Mouse (Mus musculus) heart, embryonic 15.5 days (tissue): Measurements from ENCODE around the gene Glud1. TPM values are rescaled to one million over a fixed set of nuclear protein-coding genes. Genes with fewer than 3 reads are reported as not detected.
"Not testable (repeated sequence)": the region's sequence is repeated elsewhere in the genome, so short reads cannot be mapped to it uniquely, and the experiment has no call there.

Experiments used
- ATAC-seq: fragments of 200-750 bp; cut with Nextera tagmentation; replicated peaks from 2 replicates; pipeline ENCODE4 v1.8.0; 2017; ENCODE audit warnings: low read depth, moderate TSS enrichment; ENCODE audit not compliant: insufficient number of reproducible peaks, insufficient read depth, low FRiP score
- H3K27ac ChIP-seq: fragments of 300-500 bp; sonication (generic); 2 replicates; pipeline ENCODE4 v1.5.1; 2015; ENCODE audit warnings: mild to moderate bottlenecking, inconsistent platforms
- H3K27me3 ChIP-seq: fragments of 300-500 bp; sonication (generic); 2 replicates; pipeline ENCODE4 v1.6.1; 2015; ENCODE audit warnings: inconsistent platforms
- H3K36me3 ChIP-seq: fragments of 300-500 bp; sonication (generic); 2 replicates; pipeline ENCODE4 v1.6.1; 2015; ENCODE audit warnings: mild to moderate bottlenecking, inconsistent platforms
- H3K4me1 ChIP-seq: fragments of 300-500 bp; sonication (generic); replicated peaks from 2 replicates; pipeline ENCODE4 v1.6.1; 2015; ENCODE audit warnings: inconsistent platforms
- H3K4me2 ChIP-seq: fragments of 300-500 bp; sonication (generic); 2 replicates; pipeline ENCODE4 v1.6.1; 2015; ENCODE audit warnings: inconsistent platforms, mild to moderate bottlenecking, moderate library complexity
- H3K4me3 ChIP-seq: fragments of 300-500 bp; sonication (generic); 2 replicates; pipeline ENCODE4 v1.5.1; 2015; ENCODE audit warnings: mild to moderate bottlenecking, inconsistent platforms
- H3K9ac ChIP-seq: fragments of 300-500 bp; sonication (generic); 2 replicates; pipeline ENCODE4 v1.6.1; 2015; ENCODE audit warnings: mild to moderate bottlenecking, inconsistent platforms
- H3K9me3 ChIP-seq: fragments of 300-500 bp; sonication (generic); replicated peaks from 2 replicates; pipeline ENCODE4 v1.6.1; 2016; ENCODE audit warnings: inconsistent platforms
- WGBS: fragments of 180-500 bp; shearing (Covaris S2); methylation state at CpG from one replicate; pipeline ENCODE4 v1.1.7; 2015; ENCODE audit warnings: mixed read lengths; 5-methylcytosine and 5-hydroxymethylcytosine counted together
- polyA plus RNA-seq: library from polyadenylated mRNA; unstranded; fragments of >200 nt; fragmentation: Nextera tagmentation; extraction: Ambion mirVana; gene quantifications from 2 replicates; pipeline ENCODE4 v1.2.1, GENCODE M21; 2015

The Glud1 gene
- polyA plus RNA-seq, 1 experiment from 2014 or later: 55.9 TPM

GRCm38 (mm10) chr14:34354456-34354855, 43.9 kb downstream of the Glud1 start:
- H3K27me3 ChIP-seq: no peaks in the 10 kb centered on the region
- H3K9me3 ChIP-seq: no peaks in the 10 kb centered on the region
- no peak overlapping the region for H3K9ac ChIP-seq
- no peak overlapping the region for H3K4me3 ChIP-seq
- 72% methylated on average over 4 of the region's 4 CpGs for WGBS
- no peak overlapping the region for H3K4me2 ChIP-seq
- ATAC-seq: no peak
- H3K4me1 ChIP-seq: no peaks in the 10 kb centered on the region
- no peaks in the 10 kb centered on the region for H3K36me3 ChIP-seq
- no peak overlapping the region for H3K27ac ChIP-seq

- H3K4me1 ChIP-seq: no peaks in the 10 kb centered on the region
- ATAC-seq: no peak; the same call in 1 of the 2 replicates
Observed at GRCm38 (mm10) chr14:34355301-34355700, 44.8 kb downstream of the Glud1 start, which contains the start of gene Fam25c. Fam25c (minus strand) TSS chr14:34355433.

GRCm38 (mm10) chr14:34357671-34358455, 47.3 kb downstream of the Glud1 start:
- Histone ChIP-seq H3K4me1 (0 out of 2 replicates have a peak, but pooled peaks cover under 1% of the 10 kb centered on the region), H3K36me3 (no peaks in the 10 kb centered on the region), H3K4me3 (no peak overlapping the region), H3K27me3 (0 out of 2 replicates have a peak, but pooled peaks cover 5% of the 10 kb centered on the region), H3K9me3 (no peaks in the 10 kb centered on the region), H3K4me2 (no peak overlapping the region), H3K9ac (no peak overlapping the region), H3K27ac (no peak overlapping the region)
- 73% methylated on average over 7 of the region's 7 CpGs for WGBS
- ATAC-seq: no peak

More at GRCm38 (mm10) chr14:34355301-34355700, 44.8 kb downstream of the Glud1 start, which contains the start of gene Fam25c:
- Histone ChIP-seq H3K27me3 (no peaks in the 10 kb centered on the region), H3K9me3 (no peaks in the 10 kb centered on the region), H3K4me2 (no peak within 1 kb of the TSS), H3K9ac (no peak within 1 kb of the TSS), H3K4me3 (no peak within 1 kb of the TSS), H3K36me3 (no peaks in the 10 kb centered on the region), H3K27ac (no peak within 1 kb of the TSS)
- WGBS: 65% methylated on average over 6 of the region's 6 CpGs

- Histone ChIP-seq H3K4me1 (peaks cover 7% of the 10 kb centered on the region), H3K27ac (no peak overlapping the region), H3K36me3 (no peaks in the 10 kb centered on the region), H3K27me3 (0 out of 2 replicates have a peak, but pooled peaks cover 6% of the 10 kb centered on the region), H3K4me2 (no peak overlapping the region), H3K9ac (no peak overlapping the region), H3K9me3 (no peaks in the 10 kb centered on the region), H3K4me3 (no peak overlapping the region)
- no peak for ATAC-seq
- WGBS: 46% methylated on average over 5 of the region's 5 CpGs
Observed at GRCm38 (mm10) chr14:34359676-34360244, 49.2 kb downstream of the Glud1 start.

- Histone ChIP-seq H3K36me3 (no peaks in the 10 kb centered on the region), H3K9me3 (no peaks in the 10 kb centered on the region), H3K27me3 (0 out of 2 replicates have a peak, but pooled peaks cover 6% of the 10 kb centered on the region), H3K27ac (no peak overlapping the region), H3K4me1 (peaks cover 7% of the 10 kb centered on the region), H3K4me2 (no peak overlapping the region), H3K9ac (no peak overlapping the region), H3K4me3 (no peak overlapping the region)
- 57% methylated on average over 6 of the region's 6 CpGs for WGBS
- ATAC-seq: no peak
Observed at GRCm38 (mm10) chr14:34360251-34360650, 49.7 kb downstream of the Glud1 start.

GRCm38 (mm10) chr14:34362135-34362534, 51.6 kb downstream of the Glud1 start:
- WGBS: 49% methylated on average over 4 of the region's 4 CpGs
- ATAC-seq: no peak
- H3K4me2 ChIP-seq: no peak overlapping the region

GRCm38 (mm10) chr14:34362726-34363445, 52.4 kb downstream of the Glud1 start:
- Histone ChIP-seq H3K4me1 (peaks cover 7% of the 10 kb centered on the region), H3K9me3 (no peaks in the 10 kb centered on the region), H3K27me3 (0 out of 2 replicates have a peak, but pooled peaks cover 6% of the 10 kb centered on the region), H3K27ac (no peak overlapping the region), H3K4me2 (peak overlapping the region; percentile 90), H3K4me3 (peak overlapping the region; percentile 51), H3K36me3 (no peaks in the 10 kb centered on the region), H3K9ac (peak overlapping the region; percentile 51)
- 0 out of 2 replicates have a peak, but pooled peaks have one; percentile 63 for ATAC-seq
- 30% methylated on average over 18 of the region's 18 CpGs for WGBS

More at GRCm38 (mm10) chr14:34362135-34362534, 51.6 kb downstream of the Glud1 start:
- no peaks in the 10 kb centered on the region for H3K9me3 ChIP-seq
- H3K27me3 ChIP-seq: 0 out of 2 replicates have a peak, but pooled peaks cover 6% of the 10 kb centered on the region
- no peak overlapping the region for H3K4me3 ChIP-seq
- H3K4me1 ChIP-seq: peaks cover 7% of the 10 kb centered on the region
- no peaks in the 10 kb centered on the region for H3K36me3 ChIP-seq
- H3K9ac ChIP-seq: no peak overlapping the region
- no peak overlapping the region for H3K27ac ChIP-seq

- Histone ChIP-seq H3K27ac (no peak overlapping the region), H3K4me3 (peak overlapping the region; percentile 51), H3K4me2 (peak overlapping the region; percentile 90), H3K27me3 (0 out of 2 replicates have a peak, but pooled peaks cover 6% of the 10 kb centered on the region), H3K4me1 (peaks cover 7% of the 10 kb centered on the region), H3K9ac (peak overlapping the region; percentile 51), H3K36me3 (no peaks in the 10 kb centered on the region), H3K9me3 (no peaks in the 10 kb centered on the region)
- ATAC-seq: peak; percentile 77
- 4% methylated on average over 32 of the region's 32 CpGs for WGBS
Observed at GRCm38 (mm10) chr14:34363490-34364253, 53.1 kb downstream of the Glud1 start.

GRCm38 (mm10) chr14:34364254-34365146, 54.0 kb downstream of the Glud1 start:
- H3K9me3 ChIP-seq, ATAC-seq: not testable (repeated sequence)

GRCm38 (mm10) chr14:34365147-34365507, 54.6 kb downstream of the Glud1 start:
- no peak overlapping the region for H3K9ac ChIP-seq
- 0 out of 2 replicates have a peak, but pooled peaks cover 6% of the 10 kb centered on the region for H3K27me3 ChIP-seq
- peaks cover 7% of the 10 kb centered on the region for H3K4me1 ChIP-seq
- H3K27ac ChIP-seq: no peak overlapping the region
- whole genome bisulfite sequencing: 84% methylated on average over 2 of the region's 2 CpGs
- no peaks in the 10 kb centered on the region for H3K36me3 ChIP-seq
- no peak overlapping the region for H3K4me3 ChIP-seq
- no peak overlapping the region for H3K4me2 ChIP-seq
- ATAC-seq: no peak
- H3K9me3 ChIP-seq: no peaks in the 10 kb centered on the region

More at GRCm38 (mm10) chr14:34364254-34365146, 54.0 kb downstream of the Glud1 start:
- Histone ChIP-seq H3K4me3 (peak overlapping the region; percentile 51), H3K4me2 (peak overlapping the region; percentile 90), H3K9ac (peak overlapping the region; percentile 51)
- not testable (repeated sequence) for H3K27me3 ChIP-seq, H3K4me1 ChIP-seq, H3K36me3 ChIP-seq, H3K27ac ChIP-seq
- WGBS: 81% methylated on average over 15 of the region's 15 CpGs
